Mouse (Mus musculus) lung, postnatal 4 days (tissue): ENCODE data around the gene Dzip1.
A peak's percentile ranks its signal among the peaks of the same experiment; 100 is the strongest.

Experiments used
- DNase-seq, 2 experiments: peaks; one replicate each; pipeline ENCODE4 v3.0.0; 2021

Gene Dzip1

DNA sequence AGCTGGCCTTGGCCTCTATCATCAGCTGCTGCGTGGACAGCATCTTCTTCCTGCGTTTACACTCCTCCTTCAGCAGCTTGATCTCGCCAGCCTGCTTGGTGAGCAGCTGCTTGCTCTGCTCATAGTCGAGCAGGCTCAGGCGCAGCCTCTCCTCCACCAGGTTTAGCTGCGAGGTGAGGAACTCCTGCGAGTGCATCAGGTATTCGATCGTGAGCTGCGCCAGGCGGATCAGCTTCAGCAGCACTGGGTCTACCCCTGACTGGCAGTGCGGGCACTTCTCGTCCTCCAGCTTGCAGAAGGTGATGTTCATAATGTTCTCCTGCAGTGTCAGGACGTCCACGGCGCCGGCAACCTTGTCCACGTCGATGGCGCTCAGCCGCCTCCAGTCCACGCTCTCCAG is 3.0 kb downstream of the Dzip1 start:
- no peak for DNase-seq

DNA sequence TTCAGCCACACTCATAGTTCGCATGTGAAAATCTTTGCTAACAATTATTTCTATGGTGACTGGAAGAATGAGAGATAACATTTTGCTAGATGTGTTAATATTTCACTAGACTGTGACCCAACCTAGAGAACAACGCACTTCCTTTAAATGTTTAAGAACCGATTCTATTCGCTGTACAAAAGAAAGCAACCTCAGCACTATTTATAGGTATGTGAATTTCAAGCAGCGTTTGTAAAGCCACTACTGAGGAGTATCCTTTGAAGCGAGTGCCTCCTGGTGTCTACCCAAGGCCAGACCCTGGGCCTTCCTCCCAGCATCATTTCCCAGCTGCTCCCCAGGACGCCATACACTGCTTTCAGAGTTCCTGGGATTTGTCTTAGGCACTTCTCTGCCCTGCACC is 4.6 kb downstream of the Dzip1 start:
- no peak for DNase-seq

DNA sequence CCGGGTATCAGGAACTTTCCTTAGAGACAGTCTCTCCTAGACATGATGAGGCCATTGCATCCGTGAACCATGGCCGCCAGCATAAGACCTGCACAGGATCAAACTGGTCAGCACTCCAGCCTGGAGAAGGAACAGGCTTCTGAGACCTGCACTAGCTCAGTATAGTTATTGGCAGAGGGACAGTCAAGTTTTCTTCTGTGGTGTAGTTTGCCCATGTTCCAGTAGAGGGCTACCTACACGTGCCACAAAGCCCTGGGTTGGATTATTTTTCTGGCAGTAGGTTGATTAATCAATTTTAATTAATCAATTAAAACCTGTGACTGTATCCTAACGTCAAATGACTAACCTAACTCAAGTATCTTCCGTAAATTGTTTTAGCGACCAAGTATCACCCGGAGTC is 6.2 kb downstream of the Dzip1 start:
- DNase-seq: peak in 1 of 2 experiments; percentile 34

DNA sequence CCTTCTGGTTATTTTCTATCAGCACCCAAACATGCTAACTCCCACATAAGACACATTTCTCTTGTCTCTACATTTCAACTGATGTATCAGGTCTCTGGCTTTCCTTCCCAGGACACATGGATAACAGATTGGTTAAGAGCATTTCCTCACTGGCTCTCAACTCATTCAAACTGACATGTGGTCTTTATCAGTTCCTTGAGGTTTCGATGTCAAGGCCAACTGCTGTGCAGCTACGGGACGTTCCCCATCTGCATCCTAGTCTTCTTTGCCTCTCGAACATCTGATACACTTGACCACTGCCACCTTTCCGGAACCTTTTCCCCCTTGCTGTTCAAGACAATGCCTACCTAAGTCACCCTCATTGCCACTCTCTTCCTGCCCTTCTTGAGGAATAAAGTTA is 11.6 kb downstream of the Dzip1 start:
- DNase-seq: no peak

DNA sequence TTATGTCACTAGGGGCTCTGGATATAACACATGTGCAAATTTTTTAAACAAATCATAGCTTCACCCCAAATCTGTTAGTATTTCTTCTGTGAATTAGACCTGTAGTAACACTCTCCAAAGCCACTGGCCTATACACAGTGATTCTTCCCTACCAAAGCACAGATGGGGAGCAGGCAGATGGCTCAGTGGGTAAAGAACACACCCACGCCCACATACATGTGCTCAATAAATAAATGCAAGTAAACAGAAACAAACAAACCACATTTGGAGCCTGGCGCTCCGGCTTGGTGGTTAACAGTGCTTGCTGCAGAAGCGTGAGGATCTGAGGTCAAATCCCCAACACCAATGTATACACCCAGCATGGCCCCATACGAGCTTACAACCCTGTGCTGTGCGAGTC is 13.7 kb downstream of the Dzip1 start:
- no peak for DNase-seq

DNA sequence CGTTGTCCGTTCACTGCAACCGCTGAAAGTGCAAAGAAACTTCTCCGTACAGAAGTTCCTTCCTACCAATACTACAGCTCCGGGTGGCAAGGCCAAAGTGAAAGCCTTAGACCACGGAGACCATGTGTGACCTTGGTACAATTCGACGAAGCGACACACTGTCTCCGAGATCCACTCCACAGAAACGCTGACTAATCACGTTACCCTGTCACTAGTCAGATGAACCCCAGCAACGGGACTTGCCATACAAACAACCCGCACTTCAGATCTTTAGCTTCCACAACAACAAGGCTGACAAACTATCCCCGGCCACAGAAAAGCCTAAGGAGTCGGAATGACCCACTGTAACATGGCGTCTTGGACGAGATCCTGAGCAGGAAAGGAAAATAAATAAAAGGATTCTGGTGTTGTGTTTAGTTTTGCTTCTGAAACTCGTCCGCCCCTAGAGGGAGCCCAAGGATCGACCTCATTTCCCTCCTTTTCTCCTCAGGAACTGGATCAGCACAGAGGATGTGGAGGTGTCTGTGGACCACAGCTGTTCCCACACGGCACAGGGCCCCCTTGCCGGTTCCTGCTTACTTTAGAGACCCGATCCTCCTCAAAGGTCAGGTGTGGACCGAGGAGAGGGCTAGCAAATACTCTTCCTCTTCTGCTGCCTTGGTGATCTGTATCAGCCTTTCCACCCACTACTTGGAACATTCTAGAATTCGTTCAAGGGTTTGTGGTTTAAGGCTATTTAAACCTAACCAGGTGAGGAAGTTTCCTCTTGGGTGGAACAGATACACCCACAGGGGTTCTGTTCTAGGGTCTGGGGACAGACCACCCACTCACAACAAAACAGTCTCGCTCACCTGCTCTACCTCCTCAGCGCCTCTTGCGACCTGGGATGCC is 14.7 kb downstream of the Dzip1 start:
- peak; percentile 73 to 84 for DNase-seq

DNA sequence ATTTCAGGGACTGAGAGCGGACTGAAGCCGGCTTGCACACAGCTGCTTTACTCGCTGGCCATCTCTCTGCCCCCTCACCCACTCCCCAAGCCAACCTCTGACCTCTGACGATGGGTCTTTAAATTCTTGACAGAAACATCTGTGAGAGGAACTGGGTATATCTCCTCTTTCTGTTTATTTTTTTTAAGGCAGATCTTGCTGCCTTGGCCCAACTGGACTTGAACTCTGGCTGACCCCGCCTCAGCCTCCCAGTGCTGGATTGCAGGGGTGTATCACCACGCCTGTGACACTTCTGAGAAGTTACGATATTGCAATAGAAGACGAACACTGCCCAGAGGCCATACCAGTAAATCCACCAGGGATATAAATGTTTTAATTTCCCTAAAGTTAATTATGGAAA is 15.4 kb downstream of the Dzip1 start:
- DNase-seq: peak; percentile 29 to 75

DNA sequence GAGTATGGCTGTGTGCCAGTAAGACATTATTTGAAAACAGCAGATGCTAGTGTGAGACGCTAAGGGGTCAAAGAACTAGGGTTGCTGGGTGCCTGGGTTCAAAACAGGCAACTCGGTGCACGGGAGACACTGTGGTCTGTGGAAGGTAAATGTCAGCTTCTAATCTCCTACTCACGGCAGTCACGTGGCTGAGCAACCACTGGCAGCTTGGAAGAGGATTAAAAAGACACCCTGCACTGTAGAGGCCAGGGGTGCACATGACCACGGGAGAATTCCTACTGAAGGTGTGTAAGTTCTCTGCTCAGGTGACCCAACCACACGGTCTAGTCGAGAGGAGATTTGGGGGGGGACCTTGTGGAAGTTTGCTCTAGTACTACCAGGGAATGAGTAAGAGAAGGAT is 17.7 kb downstream of the Dzip1 start:
- no peak for DNase-seq

DNA sequence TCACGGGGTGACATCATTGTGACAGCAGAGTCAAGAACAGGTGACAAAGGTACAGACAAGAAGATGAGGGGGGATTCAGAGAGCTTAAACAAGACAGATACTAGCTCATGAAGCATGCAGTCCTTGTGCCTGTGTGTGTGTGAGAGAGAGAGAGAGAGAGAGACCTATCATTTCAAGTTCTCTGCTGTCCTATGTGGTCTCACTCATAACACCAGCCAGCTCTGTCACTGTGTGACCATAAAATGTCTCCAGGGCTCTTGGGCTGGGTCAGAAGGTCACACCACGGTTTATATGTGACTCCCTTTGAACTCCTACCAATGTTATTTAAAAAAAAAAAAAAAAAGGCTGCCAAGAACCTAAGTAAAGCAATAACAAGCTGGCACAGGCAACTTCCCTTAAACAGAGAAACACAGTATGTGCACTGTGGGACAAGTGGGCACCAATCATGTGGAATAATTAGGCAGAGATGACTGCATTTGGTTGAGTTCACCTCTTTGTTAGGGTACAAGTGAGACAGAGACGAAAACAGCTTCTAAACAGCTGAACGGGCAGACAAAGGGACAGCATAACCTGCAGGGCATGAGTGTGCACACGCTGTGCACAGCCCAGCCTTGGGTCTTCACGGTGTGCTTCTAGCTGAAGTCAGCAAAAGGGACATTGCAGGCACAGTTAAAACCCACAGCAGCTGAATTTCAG is 21.2 kb downstream of the Dzip1 start:
- no peak for DNase-seq

DNA sequence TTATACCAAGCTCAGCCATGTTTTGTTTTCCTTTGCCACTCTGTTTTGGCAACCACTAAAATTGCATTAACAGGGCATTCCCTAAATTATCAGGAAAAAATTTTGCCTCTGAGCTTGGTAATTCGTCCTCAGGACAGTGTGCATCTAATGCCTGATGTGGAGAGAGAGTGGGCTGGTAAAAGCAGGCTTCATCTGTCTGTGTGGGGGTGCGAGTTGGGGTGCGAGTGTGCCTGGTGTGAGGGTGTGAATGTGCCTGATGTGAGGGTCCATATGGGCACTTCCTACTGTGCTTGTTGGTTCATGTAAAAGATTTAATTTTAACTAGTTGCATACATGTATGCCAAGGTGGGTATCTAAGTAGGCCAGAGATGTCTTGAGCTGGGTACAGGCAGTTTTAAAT is 21.9 kb downstream of the Dzip1 start:
- DNase-seq: no peak

DNA sequence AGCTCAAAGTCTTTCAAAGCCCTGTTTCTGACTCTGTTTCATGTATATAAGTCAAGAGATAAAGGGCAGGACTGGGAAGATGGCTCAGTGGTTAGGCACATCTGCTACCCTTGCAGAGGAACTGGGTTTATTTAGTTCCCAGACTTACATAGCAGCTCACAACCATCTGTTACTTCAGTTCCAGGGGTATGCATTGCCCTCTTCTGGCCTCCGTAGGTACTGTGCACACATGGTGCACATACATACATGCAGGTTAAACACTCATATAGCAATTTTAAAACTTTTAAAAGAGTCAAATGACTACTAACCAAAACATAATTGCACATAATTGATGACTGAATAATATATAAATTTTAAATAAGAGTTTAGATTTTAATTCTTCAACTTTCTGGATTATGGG is 24.3 kb downstream of the Dzip1 start:
- no peak for DNase-seq

DNA sequence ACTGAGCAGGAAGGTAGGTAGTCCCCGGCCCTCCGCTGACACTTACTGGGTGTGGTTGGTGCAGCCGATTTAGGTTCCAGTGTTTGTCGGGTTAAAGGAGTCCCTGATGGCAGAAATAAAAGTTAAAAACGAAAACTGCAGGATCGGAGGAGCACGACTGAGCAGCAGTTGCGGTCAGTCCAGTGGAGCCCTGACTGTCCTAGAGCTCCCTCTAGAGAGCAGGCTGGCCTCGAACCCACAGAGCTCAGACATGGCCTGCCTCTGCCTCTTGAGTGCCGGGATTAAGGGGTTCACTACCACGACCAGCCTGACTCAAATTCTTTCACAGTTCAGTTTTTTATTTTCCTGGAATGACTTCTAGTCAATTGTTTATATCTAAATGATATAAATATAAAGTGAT is 25.3 kb downstream of the Dzip1 start:
- DNase-seq: no peak

DNA sequence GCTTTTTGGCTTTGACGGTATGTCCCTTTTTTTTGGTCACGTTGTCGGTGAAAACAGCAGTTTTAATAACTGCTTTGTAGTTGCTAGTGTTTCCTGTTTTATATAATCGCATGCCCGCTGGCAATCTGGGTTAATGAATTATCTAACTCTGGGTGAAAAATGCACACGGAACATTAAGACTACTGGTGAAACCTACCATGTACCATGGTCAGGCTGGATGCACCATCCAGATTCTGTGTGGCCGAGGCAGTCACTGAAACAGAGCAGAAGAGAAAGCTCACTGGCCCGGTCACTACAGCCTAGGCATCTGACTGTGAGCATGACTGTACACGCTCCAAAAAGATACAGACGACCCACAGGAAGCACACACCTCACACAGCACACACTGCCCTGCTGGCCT is 29.6 kb downstream of the Dzip1 start:
- DNase-seq: no peak

DNA sequence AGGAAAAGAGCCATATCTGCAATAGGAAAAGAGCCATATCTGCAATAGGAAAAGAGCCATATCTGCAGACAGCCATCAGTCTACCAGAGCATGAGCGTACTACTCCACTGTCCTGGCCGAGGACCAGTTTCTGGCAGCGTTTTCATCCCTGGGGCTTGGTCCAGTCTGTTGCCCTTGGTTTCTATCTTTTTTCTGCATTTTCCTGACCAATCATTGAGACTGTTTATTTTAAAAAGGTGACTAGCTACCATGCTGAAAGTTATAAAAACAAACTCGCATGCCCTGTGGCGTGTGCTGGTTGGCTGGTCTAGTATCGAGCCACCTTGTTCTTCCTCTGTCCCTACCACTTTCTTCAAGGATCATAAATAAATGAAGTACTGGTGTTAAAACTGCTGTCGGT is 30.0 kb downstream of the Dzip1 start:
- DNase-seq: no peak

DNA sequence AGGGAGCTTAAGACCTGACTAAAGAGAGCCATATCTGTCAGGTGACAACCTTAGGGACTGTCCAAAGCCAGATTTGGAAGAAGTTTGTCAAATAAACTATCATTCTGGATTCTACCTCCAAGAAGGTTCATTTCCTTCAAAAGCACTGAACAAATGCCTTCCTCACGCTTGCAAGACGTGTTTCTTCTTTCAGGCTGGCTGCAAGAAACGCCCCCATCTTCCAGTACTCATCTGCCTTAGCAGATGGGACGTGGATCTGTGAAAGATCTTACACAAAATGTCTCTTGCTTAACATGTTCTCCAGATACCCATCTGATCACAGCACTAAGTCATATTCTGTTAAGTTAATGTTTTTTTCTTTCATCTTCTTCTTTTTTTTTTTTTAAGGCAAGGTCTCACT is 35.2 kb downstream of the Dzip1 start:
- DNase-seq: no peak

DNA sequence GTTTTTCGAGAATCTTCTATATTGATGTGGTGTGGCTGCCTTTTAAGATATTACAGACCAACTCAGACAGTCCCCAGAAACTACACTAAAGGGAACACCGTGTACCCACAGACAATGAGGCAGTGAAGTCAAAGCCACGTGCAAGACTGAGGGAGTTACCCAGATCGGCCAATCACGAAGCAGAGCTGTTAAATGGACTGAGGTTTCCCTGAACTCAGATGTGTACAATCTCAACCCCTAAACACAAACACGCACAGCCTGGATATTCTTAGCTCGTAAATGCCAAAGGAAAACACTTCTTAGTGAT is 41.1 kb downstream of the Dzip1 start:
- no peak for DNase-seq

DNA sequence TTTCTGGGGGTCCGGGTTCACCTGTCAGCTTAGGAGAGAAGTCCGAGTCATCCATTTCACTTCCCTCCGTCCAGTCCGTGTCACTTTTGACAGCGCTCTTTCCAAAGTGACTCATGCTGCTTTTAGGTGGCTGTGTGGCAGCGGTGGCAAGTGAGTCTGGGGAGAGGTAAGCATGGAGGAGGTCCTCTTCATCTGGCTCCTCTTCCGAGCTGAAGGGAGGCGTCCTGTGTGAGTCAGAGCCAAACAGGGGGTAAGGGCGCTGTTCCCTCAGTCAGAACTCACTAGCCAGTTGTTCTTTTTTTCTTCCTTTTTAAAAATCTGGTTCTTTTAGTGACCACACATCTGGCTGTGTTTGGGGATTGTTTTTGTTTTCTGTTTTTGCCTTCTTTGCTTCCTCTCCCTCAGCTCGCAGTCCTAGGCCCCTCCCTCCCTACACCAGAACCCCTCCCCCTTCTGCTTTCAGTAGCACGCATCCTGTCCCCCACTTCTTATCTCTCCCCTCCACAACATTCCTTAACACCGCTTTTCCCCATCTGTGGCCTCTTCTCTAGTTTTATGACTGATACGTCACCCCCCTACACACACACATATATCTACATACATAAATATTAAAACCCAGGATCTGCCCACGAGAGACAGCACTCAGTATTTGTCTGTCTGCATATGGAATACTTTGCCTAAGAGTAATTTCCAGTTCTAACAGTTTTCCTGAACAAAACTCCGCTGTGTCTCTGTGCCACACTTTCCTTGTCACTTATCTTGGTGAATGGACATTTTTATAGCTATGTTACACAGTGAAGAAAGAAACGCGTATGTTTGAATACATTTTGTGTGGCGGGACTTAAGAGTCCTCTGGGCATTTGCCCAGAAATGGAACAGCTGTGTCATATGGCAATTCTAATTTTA is 41.7 kb downstream of the Dzip1 start:
- DNase-seq: no peak

DNA sequence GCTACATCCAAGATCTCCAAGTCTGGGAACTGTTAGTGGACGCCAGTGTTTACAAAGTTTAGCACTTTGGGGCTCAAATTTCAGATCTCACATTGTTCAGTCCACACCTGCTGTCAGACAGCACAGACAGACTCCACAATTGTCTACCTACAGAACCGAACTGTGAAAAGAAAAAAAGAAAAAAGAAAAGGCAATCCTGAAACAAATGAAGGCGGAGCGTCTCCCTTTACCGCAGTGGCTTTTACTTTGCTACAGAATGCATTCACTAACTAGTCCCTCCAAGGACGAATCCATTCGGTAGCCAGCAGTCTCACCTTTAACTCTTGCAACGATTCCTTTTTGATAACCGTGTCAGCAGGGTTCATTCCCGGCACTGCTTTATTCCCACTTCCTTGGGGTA is 44.6 kb downstream of the Dzip1 start:
- no peak for DNase-seq

DNA sequence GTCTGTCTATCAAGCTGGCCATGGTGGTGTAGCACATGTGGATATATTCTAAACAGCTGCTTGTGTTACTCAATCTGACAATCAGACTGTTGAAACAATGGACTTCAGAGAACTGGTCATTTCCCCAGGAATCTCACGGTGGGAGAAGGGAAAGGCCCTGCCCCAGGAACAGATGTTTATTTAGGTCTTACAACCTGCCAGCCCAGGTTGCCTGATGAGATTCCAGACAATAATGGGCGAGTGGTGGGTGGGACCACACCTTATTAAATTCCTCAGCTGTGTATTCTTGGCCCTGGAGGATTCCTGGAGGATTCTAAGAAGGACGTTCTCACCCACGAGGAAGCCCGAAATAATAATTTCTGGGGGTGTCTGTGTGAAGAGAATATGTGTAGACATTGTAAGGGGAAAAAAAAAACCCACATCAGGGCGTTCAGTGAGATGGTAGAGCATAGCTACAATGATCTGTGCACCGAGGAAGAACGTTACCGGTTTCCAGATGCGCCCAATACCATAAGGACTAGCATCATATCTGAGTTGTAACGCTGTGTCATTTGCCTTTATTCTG is 46.8 kb downstream of the Dzip1 start:
- no peak for DNase-seq

DNA sequence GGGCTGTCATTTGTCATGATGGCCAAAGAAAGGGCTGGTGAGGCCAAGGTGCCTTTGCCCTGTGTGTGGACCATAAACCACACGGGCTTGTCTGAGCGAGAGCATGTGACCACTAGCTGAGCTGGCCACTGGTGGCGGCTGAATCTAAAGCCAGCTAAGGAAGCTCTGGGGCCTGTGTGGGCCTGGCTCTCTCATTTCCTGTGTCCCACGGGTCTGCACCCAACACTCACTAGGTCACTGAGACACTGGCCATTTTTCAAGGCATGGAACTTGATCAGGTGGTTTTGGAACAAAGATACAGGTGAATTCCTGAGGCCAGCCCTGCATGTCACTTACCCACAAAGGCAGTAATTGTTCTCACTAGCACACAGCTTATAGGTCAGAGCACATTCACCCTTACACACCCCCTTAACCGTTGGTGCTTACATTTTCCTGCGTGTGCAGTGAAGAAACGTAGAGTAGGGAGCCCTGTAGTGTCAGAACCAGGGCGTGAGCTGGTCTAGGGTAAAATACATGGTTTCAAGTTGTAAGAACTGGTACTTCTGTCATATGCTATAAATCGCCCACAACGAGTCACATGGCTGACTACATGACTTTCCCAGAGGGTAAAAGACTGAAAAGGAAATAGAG is 50.4 kb downstream of the Dzip1 start:
- DNase-seq: no peak

DNA sequence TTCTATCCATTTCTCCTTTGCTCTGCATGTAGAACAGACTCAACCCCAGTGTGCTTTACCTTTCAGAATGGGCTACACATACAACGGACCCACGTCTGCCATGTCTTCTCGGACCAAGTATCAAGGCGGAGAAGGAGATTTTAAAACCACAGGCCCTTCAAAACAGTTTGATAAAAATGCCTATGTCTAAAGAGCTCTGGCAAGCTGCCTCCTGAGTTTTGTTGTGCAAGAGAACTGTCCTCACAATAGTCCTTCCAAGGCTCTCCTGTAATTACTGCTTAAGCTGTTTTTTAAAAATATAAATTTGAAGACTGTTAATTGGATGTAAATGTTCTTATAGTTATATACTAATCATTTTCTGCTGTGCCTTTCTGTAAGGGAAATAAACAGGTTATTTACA is 51.1 kb downstream of the Dzip1 start:
- DNase-seq: no peak

DNA sequence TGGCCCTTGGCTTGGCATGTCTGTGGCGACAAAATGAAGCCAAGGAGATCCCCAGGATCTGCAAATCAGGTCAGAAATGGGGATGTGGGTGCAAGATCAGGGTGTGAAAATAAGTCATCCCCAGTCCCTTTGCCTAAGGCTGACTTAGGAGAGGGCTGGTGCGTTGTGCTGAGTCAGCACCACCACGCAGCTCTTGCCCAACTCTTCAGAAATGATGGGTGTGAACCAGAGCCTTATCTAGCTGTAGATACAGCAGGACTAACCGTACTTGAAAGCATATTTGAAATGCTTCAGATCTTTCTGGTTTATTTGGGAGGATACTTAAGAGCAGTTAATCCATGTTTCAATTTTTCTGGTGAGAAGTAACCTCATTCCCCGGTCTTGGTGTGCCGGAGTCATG is 55.5 kb downstream of the Dzip1 start:
- no peak for DNase-seq
